Mouse (Mus musculus): Measurements from ENCODE around the gene Robo1. TPM values are rescaled to one million over a fixed set of nuclear protein-coding genes. Genes with fewer than 3 reads are reported as not detected.
A peak's percentile ranks its signal among the peaks of the same experiment; 100 is the strongest.

Robo1 gene
- total RNA-seq, 2 experiments from 2014 or later = 19.6 to 20.4 TPM

DNA sequence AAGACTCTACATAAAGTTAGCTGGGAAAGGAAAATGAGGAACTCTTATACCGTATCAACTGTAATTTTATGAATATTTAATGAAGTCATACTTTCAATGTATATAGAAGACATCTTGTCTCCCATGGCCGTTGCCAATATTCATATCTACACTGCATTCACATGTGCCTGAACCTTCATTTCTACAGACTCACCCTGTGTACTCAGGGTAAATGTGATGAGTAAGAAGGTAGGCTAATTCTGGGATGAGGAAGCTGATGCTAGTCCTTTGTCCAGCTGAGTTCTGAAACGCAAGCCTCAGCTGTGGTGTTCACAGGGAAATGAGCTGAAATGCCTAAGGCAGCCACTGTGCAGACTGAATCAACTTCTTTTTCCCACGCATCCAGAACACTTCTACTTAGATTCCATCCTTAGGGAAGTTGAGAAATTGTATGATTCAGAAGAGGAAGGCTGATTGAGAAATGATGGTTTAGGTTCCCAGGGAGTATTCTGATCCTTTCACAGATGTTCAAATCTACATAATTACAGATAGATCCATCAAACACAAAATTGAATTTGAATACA, 606.0 kb downstream of the Robo1 start:
- no peak for DNase-seq (ENCODE audit: low spot score in 2 of 2)

DNA sequence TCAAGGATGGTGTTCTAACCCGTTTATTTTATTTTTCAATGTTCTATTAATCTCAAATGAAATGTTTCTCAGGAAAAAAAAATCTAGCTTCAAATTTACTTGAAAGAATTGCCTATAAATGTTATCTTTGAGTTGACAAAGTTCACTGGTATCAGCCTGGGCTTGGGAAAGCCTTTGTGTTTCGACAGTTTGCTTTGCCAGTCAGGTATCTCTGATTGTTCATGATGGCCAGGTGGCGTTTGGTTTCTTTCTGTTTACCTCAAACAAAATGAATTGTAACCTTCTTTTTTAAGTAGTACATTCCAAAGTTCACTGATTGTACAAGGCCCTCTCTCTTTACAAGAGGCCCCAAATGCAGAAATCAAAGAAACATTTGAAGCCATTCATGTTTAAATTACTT, 611.9 kb downstream of the Robo1 start:
- DNase-seq (ENCODE audit: low spot score in 2 of 2) = no peak

DNA sequence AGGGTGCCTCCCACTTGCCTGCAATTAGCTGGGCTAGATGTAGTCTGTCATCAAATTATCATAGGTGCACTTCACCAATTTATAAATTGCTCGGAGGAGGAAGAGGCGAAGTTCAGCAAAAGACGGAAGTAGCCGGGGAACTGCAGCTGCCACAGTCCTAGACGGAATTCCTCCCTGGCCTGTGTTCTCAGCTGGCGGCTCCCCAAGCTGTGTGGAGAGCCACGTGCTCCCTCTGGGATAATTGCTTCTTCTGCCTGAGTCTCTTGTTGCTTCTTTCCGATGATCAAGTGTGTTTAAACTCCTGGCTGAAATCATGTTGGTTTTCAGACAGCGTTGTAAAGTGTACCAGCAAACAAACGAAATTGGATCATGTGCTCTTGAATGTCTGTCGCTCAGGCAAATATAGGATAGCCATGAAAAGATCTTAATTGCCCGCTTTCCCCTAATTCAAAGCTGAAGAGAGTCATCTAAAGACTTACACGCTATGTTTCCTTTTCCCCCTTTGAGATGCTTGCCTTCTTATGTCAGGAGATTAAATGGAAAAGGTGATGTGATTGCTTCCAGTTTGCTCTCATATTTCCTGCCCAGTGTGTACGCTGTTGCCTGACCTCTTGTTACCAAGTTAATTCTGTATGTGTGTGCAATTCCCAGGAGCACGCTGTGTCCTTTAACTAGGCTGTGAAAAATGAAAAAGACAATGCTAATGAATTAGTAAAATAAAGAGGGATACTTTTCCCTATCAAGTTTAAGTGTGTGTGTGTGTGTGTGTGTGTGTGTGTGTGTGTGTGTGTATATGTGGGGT, 616.5 kb downstream of the Robo1 start:
- peak; percentile 60 to 86 for DNase-seq (ENCODE audit: low spot score in 2 of 2)

DNA sequence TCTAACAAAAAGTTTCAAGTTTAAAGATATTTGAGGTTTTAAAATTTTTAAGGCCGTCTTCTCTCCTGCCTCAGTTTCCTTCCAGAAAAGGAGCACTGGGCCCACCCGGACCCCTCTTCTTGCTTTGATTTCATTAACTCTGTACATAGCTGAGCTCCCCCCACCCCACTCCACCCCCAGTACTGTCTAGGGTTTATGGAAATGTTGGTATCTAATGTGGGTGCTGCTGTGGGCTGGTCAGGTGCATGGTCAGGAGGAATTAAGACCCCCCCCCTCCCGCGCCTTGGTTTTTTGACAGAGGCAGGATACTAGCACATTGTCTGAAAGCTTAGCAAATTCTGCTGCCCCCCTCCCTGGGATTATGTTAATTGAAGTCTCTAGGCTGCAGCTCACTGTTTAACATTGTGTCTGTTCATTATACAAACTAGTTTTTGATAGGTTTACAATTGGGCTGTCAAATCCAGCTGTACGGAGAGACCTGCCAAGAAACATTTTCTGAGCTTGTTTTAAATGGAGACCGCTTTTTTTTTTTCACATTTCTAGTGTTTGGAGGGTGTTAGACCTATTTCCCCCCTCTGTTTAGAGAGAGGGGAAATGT, 620.5 kb downstream of the Robo1 start:
- no peak for DNase-seq (ENCODE audit: low spot score in 2 of 2)

DNA sequence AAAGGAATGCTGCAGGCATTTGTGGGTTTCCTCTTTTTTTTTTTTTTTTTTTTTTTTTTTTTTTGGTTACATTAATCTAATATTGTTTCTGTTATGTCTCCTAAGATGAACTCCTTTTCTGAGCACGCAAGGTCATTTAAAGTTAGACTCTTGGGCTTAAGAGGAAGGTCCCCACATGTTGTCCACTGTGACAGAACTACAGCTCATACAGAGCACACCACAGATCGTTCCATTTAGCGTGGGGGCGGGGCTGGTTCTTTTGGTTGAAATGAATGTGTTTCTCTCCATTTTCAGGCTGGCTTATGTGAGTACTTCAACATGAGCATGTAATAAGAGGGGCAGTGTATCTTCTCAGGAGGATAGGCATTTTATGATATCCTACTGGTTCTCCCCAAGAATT, 622.8 kb downstream of the Robo1 start:
- no peak for DNase-seq (ENCODE audit: low spot score in 2 of 2)

DNA sequence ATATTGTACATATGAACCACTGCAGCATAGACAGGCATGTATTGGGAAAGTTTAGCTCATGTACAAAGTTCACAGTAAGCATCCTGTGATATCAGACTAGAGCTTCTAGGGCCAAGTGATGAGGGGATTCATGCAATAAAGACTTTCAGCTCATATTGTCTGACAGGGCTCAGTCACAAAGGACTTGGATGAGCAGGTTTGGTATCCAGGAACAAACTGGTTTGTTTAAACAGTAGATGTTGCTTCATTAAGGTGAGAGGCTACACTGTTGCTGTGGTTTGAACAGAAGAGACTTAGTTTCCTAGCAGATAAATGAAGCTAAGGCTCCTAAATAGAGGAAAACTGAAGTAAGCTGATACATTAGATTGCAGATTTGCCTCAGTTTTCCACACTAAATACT, 626.8 kb downstream of the Robo1 start:
- DNase-seq (ENCODE audit: low spot score in 2 of 2) = no peak

DNA sequence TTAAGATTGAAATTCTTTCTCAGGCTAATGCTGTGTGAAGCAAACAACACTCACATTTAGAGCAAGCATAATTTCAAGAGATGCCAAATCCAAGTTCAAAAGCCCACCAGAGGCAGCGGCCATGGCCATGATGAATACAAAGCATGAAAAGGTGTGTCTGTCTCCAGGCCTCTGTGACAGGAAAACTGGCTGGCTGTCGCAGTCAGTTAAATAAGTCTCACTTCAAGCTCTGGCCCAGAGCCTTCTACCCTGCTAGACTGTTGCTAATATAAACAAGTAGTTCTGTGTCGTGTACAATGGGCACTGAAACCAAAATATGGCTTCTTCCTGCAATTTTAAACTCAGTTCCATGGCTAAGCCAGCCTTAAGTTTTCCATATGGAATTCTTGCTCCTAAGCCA, 629.1 kb downstream of the Robo1 start:
- DNase-seq (ENCODE audit: low spot score in 2 of 2) = no peak

DNA sequence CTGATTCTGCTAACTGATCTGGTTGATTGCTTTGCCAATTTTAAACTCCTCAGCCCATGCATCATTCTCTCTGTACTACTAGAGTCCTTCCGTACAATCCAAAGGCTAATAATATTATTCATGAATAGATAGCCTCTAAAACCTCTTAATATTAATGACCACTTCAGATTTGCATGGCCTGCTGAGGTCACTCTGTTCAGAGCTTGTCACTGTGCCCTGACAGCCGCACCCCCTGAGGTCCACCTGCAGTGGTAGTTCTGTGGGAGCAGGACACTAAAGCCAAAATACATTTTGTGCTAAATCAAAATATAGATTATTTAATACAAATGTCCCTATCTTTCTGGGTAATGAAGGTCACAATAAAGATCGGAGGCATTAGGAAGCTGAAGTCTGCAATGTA, 631.8 kb downstream of the Robo1 start:
- no peak for DNase-seq (ENCODE audit: low spot score in 2 of 2)

DNA sequence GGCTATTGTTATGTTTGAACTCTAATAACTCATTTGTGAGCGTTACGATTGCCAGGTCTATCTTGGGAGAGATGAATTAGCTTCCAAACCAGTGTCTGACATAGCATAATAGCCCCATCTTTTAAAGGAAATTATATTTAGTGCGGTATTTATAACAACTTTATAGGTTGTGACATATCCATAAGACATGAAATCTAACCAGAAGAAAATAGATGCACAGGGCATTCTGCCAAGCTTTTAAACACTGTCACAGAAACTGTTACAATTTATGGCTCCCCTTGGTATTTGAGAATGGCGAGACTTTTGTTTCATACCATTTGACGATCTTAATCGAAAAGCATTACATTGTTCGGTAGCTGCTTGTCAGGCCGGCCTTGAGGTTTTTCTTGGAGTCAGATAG, 632.7 kb downstream of the Robo1 start:
- no peak for DNase-seq (ENCODE audit: low spot score in 2 of 2)

DNA sequence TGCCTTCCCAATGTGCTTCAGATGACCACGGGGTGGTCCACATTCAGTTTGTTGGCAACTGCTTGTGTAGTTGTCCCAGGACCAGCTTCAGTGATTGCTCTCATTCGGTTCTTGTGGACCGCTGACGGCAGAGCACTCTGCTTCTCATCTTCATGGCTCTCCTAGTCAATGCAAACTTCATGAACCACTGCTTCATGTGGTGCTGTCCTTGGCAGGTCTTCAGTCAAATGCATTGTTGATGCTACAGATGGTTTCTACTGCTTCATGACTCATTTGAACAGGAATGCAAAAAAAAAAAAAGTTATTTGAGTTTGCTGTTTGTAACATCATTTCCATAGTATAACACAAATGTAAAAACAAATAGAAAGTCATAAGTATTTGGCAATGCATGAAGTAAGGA, 636.3 kb downstream of the Robo1 start:
- no peak for DNase-seq (ENCODE audit: low spot score in 2 of 2)

DNA sequence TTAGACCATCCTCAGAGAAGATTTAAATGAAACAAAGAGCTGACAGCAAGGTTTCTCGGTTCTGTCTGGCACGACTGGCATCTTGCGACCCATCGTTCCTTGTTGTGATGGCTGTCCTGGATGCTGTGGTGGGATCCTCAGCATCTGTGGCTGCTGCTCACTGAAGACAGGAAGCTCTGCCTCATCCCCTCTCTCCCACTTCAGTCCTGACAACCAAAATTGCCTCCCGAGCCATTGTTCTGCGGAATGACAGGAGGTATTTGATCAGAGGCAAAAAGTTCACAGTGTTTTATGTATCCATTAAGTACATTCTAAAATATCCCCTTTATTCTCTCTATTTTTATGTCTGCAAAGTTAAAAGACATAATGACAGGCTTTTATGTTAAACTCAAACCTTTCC, 643.9 kb downstream of the Robo1 start:
- no peak for DNase-seq (ENCODE audit: low spot score in 2 of 2)

DNA sequence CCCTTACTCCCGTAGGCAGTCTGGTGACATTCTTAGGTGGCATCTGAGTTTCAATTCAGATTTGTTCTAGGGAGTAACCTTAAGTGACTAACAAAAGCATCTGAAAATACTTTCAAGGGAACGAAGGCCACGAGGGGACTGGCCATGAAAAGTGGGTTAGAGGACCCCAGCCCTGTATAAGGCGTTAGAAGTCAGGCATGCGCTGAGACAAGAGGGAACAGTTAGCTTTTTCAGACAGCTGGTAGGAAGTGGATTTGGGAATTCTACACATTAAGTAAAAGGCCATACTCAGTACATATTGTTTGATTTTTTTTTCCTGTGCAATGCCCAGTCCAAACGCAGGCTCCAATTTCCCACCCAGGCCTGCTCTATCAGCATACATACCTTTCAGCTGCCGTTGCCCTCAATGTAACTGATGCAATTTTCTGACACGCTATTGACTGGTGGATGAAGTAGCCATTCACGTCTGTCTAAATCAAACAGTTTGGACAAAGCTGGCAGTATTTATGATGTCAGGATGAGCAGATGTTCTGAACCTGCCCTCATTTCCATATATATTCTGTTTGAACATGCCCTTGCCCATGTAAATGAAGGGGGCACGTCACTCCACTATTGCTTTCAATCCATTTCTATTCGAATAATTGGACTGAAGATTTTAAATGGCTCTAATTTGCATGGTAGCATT, 651.1 kb downstream of the Robo1 start:
- DNase-seq (ENCODE audit: low spot score in 2 of 2) = no peak

DNA sequence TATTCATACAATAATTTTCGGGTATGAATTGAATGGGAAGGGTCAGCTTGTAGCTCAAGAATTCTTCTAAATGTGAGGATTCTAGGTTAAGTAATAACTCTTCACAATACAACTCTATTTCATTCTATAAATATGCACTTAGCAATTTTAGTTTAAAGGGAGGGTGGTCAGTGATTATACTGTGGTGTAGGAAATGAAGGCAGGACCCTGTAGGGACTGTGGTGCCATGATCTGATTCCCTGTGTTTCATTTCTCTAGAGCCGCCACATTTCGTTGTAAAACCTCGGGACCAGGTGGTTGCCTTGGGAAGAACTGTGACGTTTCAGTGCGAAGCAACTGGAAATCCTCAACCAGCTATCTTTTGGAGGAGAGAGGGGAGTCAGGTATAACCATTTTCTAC, 651.7 kb downstream of the Robo1 start:
- no peak for DNase-seq (ENCODE audit: low spot score in 2 of 2)

DNA sequence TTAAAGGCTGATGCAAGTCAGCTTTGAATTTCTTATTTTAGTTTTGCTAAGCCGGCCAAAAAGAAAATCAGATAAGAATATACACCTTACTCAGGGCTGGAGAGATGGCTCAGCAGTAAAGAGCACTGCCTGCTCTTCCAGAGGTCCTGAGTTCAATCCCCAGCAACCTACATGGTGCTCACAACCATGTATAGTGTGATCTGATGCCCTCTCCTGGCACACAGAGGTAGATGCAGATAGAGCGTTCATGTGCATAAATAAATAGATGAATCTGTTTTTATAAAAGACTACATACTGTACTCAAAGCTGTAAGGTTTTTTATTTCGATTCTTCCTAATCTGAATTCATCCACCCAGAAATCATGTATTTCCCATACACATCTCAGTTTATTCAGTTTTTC, 655.7 kb downstream of the Robo1 start:
- DNase-seq (ENCODE audit: low spot score in 2 of 2) = no peak

DNA sequence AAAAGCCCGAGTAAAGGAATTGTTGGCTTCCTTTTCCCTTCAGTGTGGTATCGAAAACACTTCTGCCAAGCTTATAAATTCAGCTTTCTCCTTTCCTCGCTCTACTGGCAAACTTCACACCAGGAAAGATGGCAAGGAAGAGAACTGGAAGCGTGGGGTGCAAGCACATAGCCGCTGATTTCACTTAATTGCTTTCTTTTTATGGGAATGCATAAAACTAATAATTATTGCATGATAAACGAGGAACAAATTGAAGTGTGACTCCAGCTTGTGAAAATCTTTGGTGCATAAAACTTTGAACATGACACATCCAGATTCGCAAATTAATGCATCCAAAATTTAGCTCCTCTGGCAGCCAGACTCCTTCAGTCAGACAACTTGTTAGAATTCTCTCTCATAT, 659.4 kb downstream of the Robo1 start:
- no peak for DNase-seq (ENCODE audit: low spot score in 2 of 2)

DNA sequence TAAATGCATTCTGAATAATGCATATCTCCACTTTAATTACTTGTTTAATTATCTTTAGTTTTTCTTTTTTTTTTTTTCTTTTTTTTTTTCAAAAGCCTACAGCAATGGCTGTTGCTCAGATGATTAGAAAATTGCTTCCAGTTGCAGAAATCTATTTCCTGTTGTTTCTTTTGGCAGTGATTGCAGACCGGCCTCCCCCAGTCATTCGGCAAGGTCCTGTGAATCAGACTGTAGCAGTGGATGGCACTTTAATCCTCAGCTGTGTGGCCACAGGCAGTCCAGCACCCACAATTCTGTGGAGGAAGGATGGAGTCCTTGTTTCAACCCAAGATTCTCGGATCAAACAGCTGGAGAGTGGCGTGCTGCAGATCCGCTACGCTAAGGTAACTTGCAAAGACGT, 661.9 kb downstream of the Robo1 start:
- no peak for DNase-seq (ENCODE audit: low spot score in 2 of 2)

DNA sequence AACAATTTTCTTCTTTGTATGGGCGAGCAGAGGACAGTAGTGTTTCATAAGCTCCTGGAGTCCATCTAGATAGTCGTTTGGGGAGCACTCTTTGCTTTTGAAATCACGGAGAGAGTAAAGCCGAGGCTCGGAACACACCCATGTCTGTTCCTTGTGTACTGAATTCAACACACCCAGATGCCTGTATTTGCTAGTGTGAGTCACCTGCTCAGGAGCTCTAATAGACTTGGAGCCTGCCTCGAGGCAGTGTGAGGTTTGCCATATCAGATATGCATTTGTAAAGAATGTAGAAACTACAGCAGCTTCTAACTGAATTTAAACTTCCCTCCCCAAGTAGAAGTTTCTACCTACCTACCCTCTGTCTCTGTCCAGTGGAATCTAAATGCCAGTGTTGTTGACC, 665.6 kb downstream of the Robo1 start:
- DNase-seq (ENCODE audit: low spot score in 2 of 2) = no peak

DNA sequence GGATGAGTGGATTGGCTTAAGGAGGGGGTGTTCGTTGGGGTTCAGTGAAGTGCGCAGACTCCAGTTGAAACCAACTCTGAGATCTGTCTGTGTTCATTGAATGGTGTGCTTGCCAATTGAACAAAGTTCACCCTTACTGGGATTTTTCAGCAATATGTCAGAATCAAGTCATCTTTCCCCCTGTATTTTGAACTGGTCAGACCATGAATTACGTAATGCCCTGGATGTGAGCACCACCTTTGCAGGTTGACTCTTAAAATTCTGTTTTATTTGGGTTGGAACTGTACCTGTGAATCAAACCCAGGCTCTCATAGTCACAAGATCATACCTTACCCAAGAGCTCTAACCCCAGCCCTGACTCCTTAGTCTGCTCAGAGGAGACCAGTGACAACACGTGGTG, 666.6 kb downstream of the Robo1 start:
- DNase-seq (ENCODE audit: low spot score in 2 of 2) = no peak

DNA sequence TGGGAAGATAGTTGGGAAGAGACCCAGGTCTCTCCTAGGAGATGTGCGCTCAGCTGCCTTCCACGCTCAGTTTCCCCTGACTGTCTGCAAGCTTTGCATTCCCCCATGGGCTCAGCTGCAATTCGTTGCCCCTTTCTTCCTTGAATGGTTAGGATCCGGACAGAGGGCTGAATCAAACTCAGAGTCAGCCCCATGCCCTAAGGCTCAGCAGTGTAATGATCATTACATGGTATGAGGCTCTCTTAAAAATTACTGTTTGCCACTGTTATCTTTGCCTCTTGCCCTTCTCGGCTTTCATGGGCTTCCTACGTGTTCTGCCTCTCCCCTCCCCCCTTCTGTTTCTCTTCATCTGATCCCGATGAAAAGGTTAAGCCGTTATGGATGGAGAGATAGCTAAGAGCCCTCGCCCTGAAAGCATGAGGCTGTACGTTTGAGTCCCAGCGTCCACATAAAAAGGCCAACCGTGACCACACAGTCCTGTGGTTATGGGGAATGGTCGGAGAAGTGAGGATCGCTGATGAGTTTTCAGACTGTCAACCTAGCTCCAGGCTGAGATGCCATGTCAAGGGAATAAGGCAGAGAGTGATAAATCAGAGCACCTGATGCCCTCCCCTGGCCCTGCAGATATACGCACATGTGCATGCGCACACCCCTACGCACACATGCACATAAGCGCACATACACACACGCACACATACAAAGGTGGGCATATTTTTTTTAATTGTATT, 668.9 kb downstream of the Robo1 start:
- DNase-seq (ENCODE audit: low spot score in 2 of 2) = no peak

DNA sequence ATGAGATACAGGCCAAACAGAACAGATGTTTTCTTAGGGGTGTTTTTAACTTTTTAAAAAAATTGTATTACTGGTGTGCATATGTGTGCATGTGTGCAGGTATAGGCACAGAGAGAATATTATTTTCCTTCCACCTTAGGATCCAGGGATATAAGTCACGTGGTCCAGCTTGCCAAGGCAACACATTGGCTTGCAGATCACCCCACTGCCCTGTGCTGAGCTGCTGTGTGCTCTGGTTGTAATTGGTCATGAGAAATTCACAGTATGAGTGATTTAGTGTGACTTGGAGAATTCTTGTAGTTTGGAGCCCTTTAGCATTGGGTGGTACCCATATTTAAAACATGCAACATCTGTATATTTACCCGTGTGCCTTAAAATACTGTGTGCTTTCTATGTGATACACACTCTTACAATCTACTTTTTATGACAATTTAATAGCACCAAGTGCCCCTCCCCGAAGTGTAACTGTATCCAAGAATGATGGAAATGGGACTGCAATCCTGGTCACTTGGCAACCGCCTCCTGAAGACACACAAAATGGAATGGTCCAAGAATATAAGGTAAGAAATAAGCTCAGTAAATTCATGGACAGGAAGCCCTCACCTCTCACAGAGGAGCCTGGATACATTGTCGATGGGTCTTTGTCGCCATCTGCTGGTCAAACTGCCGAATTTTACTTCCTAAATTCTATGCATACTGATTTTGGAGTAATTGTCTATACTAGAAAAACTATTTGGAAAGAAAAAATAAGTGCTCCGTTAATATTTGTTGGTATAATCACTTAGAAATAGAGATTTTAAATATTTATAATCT, 671.5 kb downstream of the Robo1 start:
- peak; percentile 35 to 66 for DNase-seq (ENCODE audit: low spot score in 2 of 2)

Data from gastrocnemius, postnatal 4 days (tissue).